Mouse (Mus musculus) bone marrow macrophage, adult 2 months (primary cell): ENCODE data around the gene Hirip3. TPM values are rescaled to one million over a fixed set of nuclear protein-coding genes. Genes with fewer than 3 reads are reported as not detected.

Experiments
- H3K27ac ChIP-seq: 2 replicates; pipeline ENCODE4 v1.5.1; 2012; ENCODE audit warnings: low read depth, low read length; ENCODE audit not compliant: insufficient read depth
- H3K4me1 ChIP-seq: 2 replicates; pipeline ENCODE4 v1.6.1; 2012; ENCODE audit warnings: low read length; ENCODE audit not compliant: control insufficient read depth, insufficient read depth
- H3K4me3 ChIP-seq: 2 replicates; pipeline ENCODE4 v1.5.1; 2012; ENCODE audit warnings: mild to moderate bottlenecking, low read length, moderate library complexity; ENCODE audit not compliant: insufficient read depth
- CTCF ChIP-seq: IDR thresholded peaks from 2 replicates; pipeline ENCODE4 v1.5.1; 2012; ENCODE audit warnings: low read depth, mild to moderate bottlenecking, low read length, moderate library complexity
- POLR2A ChIP-seq: IDR thresholded peaks from 2 replicates; pipeline ENCODE4 v1.6.1; 2012; ENCODE audit warnings: mild to moderate bottlenecking, low read depth, low read length, borderline replicate concordance
- polyA plus RNA-seq: library from polyadenylated mRNA; stranded (reverse); fragments of >200 nt; gene quantifications from 2 replicates; pipeline ENCODE4 v1.2.4, GENCODE M21; 2012; ENCODE audit not compliant: missing spikeins, insufficient read depth, insufficient read length

Hirip3 gene
- polyA plus RNA-seq, 1 experiment = 32.0 TPM

- H3K4me3 ChIP-seq = no peak overlapping the region
- no peak for TF ChIP-seq POLR2A
- TF ChIP-seq CTCF = no peak
- peaks cover 16% of the 10 kb centered on the region for H3K4me1 ChIP-seq
- H3K27ac ChIP-seq = no peak overlapping the region
These were observed 35.8 kb upstream of the Hirip3 start for GRCm38 (mm10) chr7:126825952-126826351.

- TF ChIP-seq CTCF (no peak), POLR2A (no peak)
These were observed 30.2 kb upstream of the Hirip3 start, which contains the start of gene 4930451I11Rik for GRCm38 (mm10) chr7:126831539-126831938. Gene 4930451I11Rik (minus strand): TSS chr7:126831639.

DNA sequence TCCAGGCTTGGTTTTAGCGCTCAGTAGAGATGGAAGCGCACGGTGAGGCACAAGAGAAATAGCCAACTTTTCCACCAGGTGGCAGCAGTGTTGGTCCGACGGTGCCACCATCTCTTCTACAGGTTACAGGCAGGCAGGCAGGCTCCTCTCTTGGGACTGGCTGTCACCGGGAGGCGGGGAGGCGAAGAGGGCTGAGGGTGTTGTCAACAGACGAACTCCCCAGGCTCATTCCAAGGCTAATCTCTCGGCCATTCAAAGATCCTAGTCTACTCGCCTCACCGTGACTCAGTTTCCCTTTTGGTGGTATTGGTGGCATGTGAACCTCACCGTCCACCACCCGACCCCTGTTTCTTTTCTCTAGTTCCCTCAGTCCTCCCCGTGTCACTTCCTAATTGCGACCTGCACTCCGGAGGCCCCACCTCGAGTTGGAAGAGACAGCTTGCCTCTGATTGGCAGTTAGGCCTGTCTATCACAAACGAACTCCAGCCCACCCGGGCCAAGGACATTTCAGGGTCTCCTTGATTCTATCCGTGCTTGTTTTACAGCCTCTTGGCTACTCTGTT, 29.7 kb upstream of the Hirip3 start:
- H3K27ac ChIP-seq = no peak overlapping the region
- TF ChIP-seq CTCF = no peak
- TF ChIP-seq POLR2A = no peak
- H3K4me3 ChIP-seq = no peak overlapping the region
- H3K4me1 ChIP-seq = peaks cover 2% of the 10 kb centered on the region

More at GRCm38 (mm10) chr7:126831539-126831938, 30.2 kb upstream of the Hirip3 start, which contains the start of gene 4930451I11Rik:
- Histone ChIP-seq H3K4me1 (peaks cover 2% of the 10 kb centered on the region), H3K27ac (no peak within 1 kb of the TSS), H3K4me3 (no peak within 1 kb of the TSS)

GRCm38 (mm10) chr7:126833294-126833693, 28.5 kb upstream of the Hirip3 start:
- H3K4me3 ChIP-seq = no peak overlapping the region
- H3K27ac ChIP-seq = no peak overlapping the region
- H3K4me1 ChIP-seq = peaks cover 2% of the 10 kb centered on the region
- TF ChIP-seq CTCF (no peak), POLR2A (no peak)

GRCm38 (mm10) chr7:126843276-126843675, 18.5 kb upstream of the Hirip3 start:
- Histone ChIP-seq H3K4me1 (no peaks in the 10 kb centered on the region), H3K4me3 (no peak overlapping the region), H3K27ac (no peak overlapping the region)
- TF ChIP-seq CTCF = no peak
- no peak for TF ChIP-seq POLR2A

DNA sequence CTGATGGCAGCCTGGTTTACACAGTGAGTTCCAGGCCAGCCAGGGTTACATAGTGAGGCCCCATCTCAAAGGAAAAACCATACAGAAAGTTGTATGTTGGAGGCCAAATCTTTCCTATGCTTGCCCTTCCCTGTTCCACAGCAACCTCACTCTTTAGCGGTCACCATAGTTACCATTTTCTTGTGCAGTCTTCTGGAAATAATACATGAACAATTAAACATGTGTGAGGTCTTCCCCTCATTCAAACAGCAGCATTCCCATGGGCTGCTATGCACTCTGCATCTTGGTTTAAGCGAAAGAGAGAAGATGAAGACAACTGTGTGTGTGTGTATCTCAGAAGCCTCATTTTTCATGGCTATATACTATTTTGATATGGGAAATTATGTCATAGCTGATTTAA, 16.3 kb upstream of the Hirip3 start:
- no peak overlapping the region for H3K27ac ChIP-seq
- no peaks in the 10 kb centered on the region for H3K4me1 ChIP-seq
- TF ChIP-seq CTCF (no peak), POLR2A (no peak)
- no peak overlapping the region for H3K4me3 ChIP-seq

DNA sequence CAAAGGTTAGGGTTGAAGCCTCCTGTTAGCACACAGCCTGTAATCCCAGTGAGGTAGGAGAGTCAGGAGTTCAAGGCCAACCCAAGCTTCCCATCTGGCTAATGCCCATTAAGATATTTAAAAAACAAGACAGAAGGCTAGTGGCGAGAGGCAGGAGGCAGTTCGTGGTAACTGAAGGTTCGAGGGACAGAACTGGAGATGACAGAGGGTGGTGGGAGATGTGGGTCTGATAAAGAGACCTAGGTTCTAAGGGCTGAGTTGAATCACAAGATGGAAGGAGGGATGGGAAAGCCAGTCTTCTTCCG, 14.7 kb upstream of the Hirip3 start, which contains the start of gene Doc2a:
Gene Doc2a, plus strand, starts transcription at position 301 of the 305 bp plus-strand sequence.
- TF ChIP-seq POLR2A (no peak), CTCF (no peak; the same call in 1 of the 2 replicates)
- Histone ChIP-seq H3K4me1 (no peaks in the 10 kb centered on the region), H3K4me3 (peak within 1 kb of the TSS; percentile 42), H3K27ac (no peak within 1 kb of the TSS)

- no peaks in the 10 kb centered on the region for H3K4me1 ChIP-seq
- H3K4me3 ChIP-seq = peak overlapping the region; percentile 42
- TF ChIP-seq CTCF (no peak), POLR2A (no peak)
These were observed 14.1 kb upstream of the Hirip3 start for GRCm38 (mm10) chr7:126847421-126848398.

GRCm38 (mm10) chr7:126848794-126849193, 13.0 kb upstream of the Hirip3 start:
- Histone ChIP-seq H3K4me3 (no peak overlapping the region), H3K27ac (no peak overlapping the region), H3K4me1 (no peaks in the 10 kb centered on the region)
- TF ChIP-seq CTCF (no peak), POLR2A (no peak)

More at GRCm38 (mm10) chr7:126847421-126848398, 14.1 kb upstream of the Hirip3 start:
- no peak overlapping the region for H3K27ac ChIP-seq

DNA sequence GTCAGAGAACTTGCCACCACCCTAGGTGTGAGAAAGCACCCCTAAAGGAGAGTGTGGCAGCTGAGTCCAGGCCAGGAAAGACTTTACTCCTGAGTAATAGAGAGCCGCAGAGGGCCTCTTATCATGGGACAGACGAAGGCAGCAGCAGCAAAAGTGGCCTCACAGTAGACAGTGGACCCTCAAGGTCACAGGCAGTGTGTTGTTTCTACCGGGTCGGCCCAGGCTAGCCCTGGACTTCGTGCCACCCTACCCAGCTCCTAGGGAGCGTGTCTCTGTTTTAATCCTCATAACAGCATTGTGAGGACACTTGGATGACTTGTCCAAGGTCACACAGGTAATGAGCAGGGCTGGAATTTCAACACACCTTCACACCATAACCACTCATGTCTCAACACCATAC, 11.6 kb upstream of the Hirip3 start:
- H3K4me1 ChIP-seq = no peaks in the 10 kb centered on the region
- no peak for TF ChIP-seq CTCF
- no peak for TF ChIP-seq POLR2A
- H3K27ac ChIP-seq = no peak overlapping the region
- H3K4me3 ChIP-seq = no peak overlapping the region
